In the genomic region with DNA sequence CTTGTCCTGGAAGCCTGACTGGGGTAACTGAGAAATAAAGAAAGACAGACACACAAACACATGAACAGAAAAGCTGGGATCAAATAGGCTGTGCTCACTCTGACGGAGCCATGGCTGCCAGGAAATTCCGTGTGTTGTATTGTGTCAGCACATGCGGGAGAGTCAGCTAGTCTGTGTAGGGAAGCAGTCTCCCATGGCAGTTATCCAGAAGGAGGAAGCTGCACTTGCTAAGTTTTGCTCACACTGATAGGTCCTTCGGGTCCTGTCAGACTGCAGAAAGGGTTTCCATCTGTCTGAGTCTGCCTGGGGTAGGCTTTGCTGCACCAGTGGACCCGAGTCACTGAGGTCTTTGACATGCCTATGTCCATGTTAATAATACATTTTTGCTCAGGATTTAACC, we compare ENCODE assay signal across 10 mouse cellular contexts.
A peak's percentile ranks its signal among the peaks of the same experiment; 100 is the strongest.
DNase-seq lines count a peak whose midpoint lies in the region; ATAC-seq lines count a peak whose summit lies in the region.
"Had no signal": no experiment of that assay in that cellular context is flagged by ENCODE, and none has a peak within 500 bp of the region (broad histone marks: within the 10 kb centered on the region; RNA-seq: fewer than 3 reads in every experiment).

No protein-coding gene starts in this region.

- ATAC-seq in megakaryocyte, adult 5-6 weeks (ENCODE audit: poor library complexity, severe bottlenecking), result peak; percentile 84
- ATAC-seq in inflammation-experienced regulatory T-cells, adult 6 months, result no peak
- no peak for ATAC-seq in hindbrain, embryonic 11.5 days (ENCODE audit: low FRiP score)
- ATAC-seq: forebrain, postnatal 0 days had no signal

- H3K9ac ChIP-seq in hindbrain, embryonic 11.5 days (ENCODE audit: low read depth, low read length), result no peak overlapping the region
- H3K9ac ChIP-seq: forebrain, postnatal 0 days had no signal

- peak; percentile 9 to 27 for DNase-seq in lung, adult 18-20 months
- DNase-seq in lung, postnatal 14 days, result no peak
- DNase-seq in gastrocnemius, postnatal 10 days, result peak; percentile 7
- DNase-seq in kidney, adult 9 months, result peak; percentile 33
- no peak for DNase-seq in hindbrain, embryonic 11.5 days (ENCODE audit: low spot score)
- no peak for DNase-seq in left cerebral cortex, adult 9 months (ENCODE audit: low spot score in 2 of 2)
- DNase-seq: forebrain, postnatal 0 days; right cerebral cortex, adult 18-20 months had no signal

- H3K4me2 ChIP-seq in hindbrain, embryonic 11.5 days (replicated peaks; ENCODE audit: low read depth, low read length), result no peak overlapping the region

- no peaks in the 10 kb centered on the region for H3K4me1 ChIP-seq in hindbrain, embryonic 11.5 days (replicated peaks; ENCODE audit: control insufficient read depth, insufficient read depth, low read length)

- no peaks in the 10 kb centered on the region for H3K36me3 ChIP-seq in hindbrain, embryonic 11.5 days (ENCODE audit: control insufficient read depth, insufficient read depth, low read length)

- no peaks in the 10 kb centered on the region for H3K27me3 ChIP-seq in hindbrain, embryonic 11.5 days (ENCODE audit: control insufficient read depth, insufficient read depth, low read length)

- H3K27ac ChIP-seq in hindbrain, embryonic 11.5 days (ENCODE audit: low read depth, low read length), result no peak overlapping the region

- WGBS in hindbrain, embryonic 11.5 days, result 89% methylated on average over 5 of the region's 5 CpGs

- H3K9me3 ChIP-seq in hindbrain, embryonic 11.5 days (ENCODE audit: control insufficient read depth, low read length), result no peaks in the 10 kb centered on the region

- H3K4me3 ChIP-seq in hindbrain, embryonic 11.5 days (ENCODE audit: low read depth, low read length), result no peak overlapping the region

Comparison
In these comparisons a context has a peak if more than half of its experiments do, and no peak if none do; other contexts are left out.
1. DNase-seq: peak in lung, adult 18-20 months (2 of 2), gastrocnemius, postnatal 10 days (single experiment) and kidney, adult 9 months (single experiment); none in lung, postnatal 14 days (single experiment), hindbrain, embryonic 11.5 days (single experiment) and left cerebral cortex, adult 9 months (0 of 2).